Mouse (Mus musculus): ENCODE data around the gene Izumo2.
"Not testable (repeated sequence)": the region's sequence is repeated elsewhere in the genome, so short reads cannot be mapped to it uniquely, and the experiment has no call there.

The Izumo2 gene

DNA sequence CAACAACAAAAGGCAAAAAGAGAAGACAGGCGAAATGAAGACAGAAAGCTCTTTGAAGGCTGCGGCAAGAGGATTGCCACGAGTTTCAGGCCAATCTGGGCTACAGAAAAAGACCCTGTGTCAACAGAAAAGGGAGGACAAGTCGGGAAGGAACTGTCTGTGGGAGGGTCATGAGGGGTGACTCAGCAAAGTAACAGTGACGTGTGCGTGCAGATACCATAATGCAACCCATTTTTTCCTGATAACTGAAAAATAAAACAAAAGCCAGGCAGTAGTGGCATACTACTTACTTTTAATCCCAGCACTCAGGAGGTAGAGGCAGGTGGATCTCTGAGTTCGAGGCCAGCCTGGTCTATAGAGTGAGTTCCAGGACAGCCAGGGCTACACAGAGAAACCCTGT, 10.6 kb upstream of the Izumo2 start:
- DNase-seq (ENCODE audit: low read depth, low spot score): no peak

DNA sequence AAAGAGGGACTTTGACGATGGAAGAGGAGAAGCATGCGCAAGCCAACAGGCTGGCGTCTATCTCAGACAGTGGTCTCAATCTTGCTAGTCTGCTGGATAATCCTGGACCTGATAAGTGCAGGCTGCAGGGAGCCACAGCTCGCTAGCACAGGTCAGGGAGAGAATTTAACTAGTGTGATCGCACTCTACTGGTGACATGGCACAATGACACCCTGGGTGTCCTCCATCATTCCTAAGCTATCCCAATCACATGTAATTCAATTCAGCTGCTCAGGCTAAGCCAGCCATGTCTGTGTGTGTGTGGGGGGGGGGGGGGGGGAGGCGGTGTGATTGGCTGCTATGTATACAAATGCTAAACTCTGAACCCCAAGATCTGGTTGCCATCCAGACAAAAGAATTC, 6.6 kb upstream of the Izumo2 start:
- DNase-seq (ENCODE audit: low read depth, low spot score): no peak

DNA sequence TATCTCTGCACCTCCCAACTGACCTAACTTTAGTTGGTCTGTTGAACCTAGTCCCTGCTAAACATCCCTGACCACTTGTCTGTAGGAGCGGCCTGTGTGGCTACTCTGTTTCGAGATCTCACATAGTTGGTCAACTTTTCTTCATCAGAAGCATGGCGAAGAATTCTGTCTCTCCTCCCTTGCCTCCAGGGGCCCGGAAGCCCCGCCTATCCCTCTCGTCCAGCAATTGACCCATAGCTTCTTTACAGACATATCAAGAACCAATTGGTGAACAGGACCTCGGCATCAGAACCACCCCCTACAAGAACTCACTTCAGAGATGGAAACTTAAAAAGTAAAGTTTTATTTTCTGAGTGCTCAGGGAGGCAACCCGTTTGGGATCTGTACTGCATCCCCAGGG, 5.6 kb upstream of the Izumo2 start:
- no peak for DNase-seq (ENCODE audit: low read depth, low spot score)

DNA sequence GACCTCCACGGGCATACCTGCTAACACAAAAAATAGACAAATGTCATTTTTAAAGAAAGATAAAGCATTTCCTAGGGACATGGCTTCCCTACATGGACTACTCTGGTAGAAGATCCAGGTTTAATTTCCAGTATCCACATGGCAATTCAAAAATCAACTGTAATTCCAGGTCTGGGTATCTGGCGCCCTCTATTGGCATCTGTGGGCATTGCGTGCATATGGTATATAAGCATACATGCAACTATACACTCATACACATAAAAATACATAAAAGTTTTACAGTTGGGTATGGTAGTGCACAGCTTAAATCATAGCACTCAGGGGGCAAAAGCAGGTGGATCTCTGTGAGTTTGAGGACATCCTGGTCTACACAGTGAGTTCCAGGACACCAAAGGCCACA, 4.2 kb upstream of the Izumo2 start:
- peak; percentile 27 for DNase-seq (ENCODE audit: low read depth, low spot score)

DNA sequence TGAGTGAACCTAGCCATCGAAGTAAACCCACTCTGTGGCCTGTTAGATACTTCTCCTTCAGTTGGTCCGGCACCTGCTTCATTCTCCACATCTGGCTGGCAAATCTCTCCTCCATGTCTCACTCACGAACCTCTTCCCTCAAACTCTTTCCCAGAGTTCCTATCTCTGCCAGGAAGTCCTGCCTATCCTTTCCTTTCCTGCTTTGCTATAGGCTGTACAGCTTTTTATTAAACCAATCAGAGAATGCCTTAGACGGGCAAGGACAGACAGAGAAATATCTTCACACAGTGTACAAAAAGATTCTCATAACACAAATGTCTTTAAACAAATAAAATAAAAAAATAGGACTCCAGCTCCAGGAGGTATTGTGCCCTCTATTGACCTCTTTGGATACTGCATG, 3.5 kb upstream of the Izumo2 start:
- DNase-seq (ENCODE audit: low read depth, low spot score): no peak

DNA sequence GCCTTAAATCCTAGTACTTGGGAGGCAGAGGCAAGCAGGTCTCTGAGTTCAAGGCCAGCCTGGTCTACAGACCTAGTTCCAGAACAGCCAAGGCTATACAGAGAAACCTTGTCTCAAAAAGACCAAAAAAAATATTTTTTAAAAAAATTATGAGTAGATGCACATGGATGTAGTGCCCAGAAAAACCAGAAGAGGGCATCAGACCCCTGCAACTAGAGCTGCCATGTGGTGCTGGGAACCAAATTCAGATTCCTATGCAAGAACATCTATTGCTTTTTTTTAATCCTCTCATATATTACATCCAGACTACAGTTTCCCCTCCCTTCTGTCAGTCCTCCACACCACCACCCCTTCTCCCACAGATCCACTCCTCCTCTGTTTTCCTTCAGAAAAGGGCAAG, 2.2 kb upstream of the Izumo2 start:
- no peak for DNase-seq (ENCODE audit: low read depth, low spot score)

DNA sequence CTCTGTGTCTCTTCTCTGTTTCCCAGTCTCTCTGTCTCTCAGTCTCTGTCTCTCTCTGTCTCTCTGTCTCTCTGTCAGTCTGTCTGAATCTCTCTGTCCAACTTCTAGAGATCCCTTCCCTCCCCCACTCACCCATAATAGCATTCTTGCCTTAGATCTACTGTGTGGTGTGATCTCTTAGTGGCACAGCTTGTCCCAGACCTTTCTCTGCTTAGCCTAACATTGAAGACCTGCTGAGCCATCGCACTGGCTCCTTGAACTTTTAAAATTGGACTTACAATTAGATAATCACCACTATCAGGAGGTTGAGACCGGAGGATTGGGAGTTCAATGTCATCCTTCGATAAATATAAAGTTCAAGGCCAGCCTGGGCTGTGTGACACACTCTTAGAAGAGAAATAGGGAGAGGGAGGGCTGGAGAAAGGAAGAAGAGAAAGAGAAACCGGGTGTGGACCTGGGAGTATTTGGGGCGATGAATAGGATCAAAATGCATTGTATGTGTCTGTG, 1.3 kb upstream of the Izumo2 start:
- no peak for DNase-seq (ENCODE audit: low read depth, low spot score)

DNA sequence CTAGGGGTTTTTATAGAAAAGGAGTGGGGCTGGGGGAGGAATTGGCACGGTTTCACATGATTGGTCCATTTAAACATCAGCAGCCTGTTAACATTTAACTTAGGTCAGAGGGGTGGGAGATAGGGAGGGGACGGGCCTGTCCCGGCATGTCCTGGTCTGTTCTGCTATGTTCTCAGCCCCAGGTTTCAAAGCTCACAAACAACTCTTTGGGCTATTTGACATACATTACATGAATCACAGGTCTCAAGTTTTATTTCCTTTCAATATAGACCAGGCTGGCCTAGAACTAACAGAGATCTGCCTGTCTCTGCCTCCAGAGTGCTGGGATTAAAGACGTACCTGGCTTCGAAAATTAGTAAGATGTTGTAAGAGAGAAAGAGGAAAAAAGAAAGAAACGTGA, 449 bp upstream of the Izumo2 start:
- DNase-seq (ENCODE audit: low read depth, low spot score): not testable (repeated sequence)

DNA sequence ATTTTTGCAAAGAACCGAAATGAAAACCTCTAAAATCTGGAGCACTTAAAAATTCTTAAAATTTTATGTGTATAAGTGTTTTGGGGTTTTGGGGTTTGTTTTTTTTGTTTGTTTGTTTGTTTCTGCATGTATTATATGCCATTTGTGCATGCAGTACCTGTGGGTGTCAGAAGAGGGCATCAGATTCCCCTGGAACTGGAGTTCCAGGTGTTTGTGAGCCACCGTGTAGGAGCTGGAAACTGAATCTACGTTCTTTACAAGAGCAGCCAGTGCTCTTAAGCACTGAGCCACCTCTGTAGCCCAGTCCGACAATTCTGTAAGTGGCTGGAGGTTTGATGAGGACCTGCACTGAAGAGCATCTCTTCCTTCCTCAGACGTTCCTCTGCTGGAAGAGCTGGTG, 1.3 kb downstream of the Izumo2 start:
- DNase-seq (ENCODE audit: low read depth, low spot score): no peak

DNA sequence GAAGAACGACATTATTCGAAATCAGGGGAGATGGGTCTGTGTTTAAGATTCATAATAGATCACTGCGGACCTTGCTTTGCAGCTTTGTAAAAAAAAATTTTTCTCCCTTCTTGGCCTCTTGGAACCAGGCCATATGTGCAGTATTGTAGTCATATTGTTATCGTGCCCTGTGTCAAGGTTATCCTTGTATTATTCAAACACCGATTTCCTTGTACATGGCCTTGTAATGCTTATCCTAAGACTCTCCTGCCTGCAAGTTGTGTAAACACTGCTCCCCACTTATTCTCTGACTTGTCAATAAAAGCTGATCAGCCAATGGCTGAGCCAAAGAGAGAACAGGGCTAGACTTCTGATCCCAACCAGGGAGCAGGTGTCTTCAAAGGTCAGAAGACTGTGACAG, 13.5 kb downstream of the Izumo2 start:
- no peak for DNase-seq (ENCODE audit: low read depth, low spot score)

DNA sequence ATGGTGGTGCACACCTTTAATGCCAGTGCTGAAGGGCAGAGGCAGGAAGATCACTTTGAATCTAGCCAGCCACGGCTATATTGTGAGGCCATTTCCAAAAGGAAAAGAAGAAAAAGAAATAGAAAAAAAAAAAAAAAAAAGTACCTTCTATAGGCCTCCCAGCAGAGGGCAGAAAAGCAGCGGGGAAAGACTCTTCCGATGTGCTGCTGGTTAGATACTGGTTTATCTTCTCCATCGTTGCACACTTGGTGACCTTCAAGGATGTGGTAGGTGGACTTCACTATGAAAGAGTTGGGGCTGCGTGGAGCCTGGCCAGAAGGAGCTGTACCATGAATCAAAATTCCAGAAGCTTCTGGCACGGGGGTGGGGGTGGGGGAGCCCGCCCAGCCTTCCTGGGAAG, 15.8 kb downstream of the Izumo2 start:
- DNase-seq (ENCODE audit: low read depth, low spot score): no peak

DNA sequence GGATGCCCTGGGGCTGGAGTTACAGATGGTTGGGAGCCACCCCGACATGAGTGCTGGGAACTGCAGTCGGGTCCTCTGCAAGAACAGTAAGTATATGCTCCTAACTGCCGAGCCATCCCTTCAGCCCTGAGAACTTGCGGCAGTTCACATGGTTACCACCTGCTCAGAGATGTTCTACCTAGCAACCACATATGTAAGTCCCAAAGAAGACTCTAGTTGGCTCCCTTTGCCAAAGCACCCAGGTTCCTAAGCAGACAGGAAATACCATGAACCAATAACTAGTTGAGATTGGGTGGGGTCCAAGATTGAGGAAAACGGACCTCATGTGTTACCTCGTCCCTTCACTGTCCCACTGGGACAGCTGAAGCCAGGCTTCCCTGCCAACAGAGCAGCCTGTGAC, 17.8 kb downstream of the Izumo2 start:
- DNase-seq (ENCODE audit: low read depth, low spot score): no peak

DNA sequence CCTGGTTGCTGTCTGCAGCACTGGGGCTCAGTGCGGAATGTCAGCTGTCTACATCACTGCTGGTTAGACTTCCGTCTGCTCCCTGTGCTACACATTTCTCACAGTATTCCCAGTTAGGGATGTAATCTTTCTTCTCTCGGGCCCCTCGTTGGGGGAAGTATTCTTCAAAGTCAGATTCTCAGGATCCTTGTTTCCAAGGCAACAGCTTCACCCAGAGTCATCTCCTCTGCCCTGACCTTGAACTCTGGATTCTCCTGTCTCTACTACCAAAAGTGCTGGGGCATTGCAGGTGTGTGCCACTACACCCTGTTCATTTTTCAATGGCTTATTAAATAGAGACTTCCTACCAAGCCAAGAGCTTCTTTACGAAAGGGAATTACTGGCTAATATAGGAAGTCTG, 18.6 kb downstream of the Izumo2 start:
- no peak for DNase-seq (ENCODE audit: low read depth, low spot score)

DNA sequence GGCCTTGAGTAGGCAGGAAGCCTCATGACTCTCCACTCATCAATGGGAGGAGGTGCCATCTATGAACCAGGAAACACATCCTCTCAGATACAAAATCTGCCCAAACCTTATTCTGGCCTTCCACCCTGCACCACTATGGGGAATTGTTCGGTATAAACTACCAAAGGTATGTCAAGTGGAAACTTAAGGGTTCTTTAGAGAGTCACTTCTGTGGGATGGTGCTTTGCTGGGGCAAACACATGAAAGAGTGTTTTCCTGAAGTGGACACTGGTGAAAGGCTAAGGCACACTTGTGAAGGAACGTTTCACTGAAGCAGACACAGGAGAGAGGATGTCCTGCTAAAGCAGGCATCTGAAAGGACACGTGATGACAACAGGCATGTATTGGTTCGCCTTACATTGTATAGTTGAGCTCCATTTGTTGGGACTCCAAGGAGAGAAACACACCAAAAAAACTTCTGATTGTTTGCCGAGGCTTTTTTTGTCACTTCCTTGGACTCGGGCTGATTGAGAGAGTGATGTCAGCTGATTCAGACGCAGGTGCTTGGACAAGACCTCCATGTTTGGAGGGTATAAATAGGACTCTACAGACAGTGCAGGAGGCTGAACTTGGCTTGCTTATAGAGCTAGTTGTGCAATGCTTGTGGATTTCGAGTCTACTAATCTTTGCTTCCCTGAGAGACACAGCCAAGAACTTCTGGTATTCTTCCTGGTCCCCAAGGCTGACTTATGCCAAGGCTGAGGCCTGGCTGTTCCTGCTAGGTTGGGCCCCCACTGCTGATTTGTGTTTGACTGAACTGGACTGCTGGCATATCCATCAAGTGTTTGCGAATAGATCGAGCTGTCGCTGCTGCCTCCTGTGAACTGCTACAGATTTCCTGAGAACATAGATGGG, 19.8 kb downstream of the Izumo2 start:
- DNase-seq (ENCODE audit: low read depth, low spot score): no peak

DNA sequence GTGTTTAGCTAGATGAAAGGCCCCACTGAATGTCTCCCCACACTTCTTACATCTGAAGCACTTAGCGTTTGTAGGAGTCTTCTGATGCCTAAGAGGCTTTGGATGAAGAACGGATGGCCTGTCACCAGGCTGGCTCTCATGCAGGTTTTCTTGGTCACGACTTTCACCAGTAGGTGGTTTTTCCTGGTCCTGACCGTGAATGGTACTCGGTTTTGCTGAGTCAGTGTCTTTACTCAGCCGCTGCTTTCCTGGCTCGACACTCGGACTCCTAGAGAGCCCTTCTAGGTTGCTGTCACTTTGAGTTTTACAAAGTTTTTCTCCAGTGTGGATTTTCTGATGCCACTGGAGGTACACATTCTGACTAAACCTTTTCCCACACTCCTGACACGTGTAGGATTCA, 25.2 kb downstream of the Izumo2 start:
- no peak for DNase-seq (ENCODE audit: low read depth, low spot score)

DNA sequence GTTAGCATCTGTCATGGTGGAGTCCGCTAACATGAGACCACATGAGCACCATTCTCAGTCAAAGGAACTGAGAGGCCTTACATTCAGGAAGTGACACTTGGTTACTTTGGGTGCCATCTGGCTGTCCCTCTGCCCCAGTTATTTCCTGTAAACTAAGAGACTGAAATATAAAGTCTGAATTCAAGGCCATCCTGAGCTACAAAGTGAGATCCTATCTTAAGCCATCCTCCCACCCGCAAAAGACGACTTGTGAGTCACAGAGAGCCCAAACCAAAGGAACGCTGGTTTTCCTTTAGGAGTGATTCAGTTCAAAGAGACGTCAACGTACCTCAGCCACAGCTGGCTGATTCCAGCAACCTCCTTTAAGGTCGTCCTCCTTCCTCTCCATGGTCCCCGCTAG, 32.8 kb downstream of the Izumo2 start:
- DNase-seq (ENCODE audit: low read depth, low spot score): no peak

DNA sequence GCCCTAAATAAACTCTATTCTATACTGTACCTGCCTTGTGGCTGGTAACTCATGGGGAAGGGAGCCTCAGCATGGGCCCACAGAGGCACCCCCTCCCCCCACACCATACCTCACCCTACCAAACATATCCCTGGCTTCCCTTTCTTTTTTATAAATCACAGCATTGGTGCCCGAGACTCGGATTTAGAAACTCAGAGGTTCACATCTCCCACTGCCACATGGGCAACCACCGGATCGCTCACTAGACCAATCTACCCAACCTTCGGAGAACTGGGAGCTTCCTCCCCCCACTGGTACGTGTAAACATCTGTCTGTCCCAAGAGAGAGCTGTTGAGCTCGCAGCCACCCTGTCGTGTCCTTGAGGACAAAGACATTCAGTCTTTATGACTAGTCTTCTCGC, 35.7 kb downstream of the Izumo2 start:
- no peak for DNase-seq (ENCODE audit: low read depth, low spot score)

DNA sequence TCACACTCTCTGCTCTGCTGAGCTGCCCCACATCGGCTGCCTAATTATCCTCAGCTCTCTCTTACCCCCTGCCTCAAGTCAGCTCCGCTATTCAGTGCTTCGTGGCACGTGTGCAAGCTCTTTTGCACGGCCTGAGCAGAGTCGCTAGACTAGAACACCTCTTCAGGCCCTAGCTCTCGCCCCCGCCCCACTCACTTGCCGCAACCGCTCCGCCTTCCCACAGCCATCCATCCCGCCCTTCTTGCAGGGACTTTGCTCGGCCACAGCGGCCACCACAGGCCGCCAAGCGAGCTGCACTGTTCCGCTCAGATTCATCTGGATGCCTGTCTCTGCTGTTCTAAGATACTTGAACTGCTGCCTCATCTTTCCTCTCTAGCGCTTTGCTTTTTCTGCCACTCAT, 36.5 kb downstream of the Izumo2 start:
- DNase-seq (ENCODE audit: low read depth, low spot score): peak; percentile 40

DNA sequence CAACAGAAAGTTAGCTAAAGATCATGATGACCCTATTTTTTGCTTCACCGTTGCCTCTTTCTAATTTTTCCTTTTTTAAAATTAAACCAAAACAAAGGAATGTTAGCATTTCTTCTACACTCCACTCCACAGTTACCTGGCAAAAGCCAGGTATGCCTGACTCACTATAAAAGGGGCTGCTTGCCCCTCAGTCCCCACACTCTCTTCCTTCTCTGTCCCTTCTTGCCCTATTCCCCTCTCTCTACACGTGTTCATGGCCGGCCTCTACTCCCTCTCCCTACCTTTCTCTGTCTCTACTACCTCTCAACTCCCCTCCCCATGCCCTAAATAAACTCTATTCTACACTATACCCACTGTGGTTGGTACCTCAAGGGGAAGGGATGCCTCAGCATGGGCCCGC, 38.6 kb downstream of the Izumo2 start:
- DNase-seq (ENCODE audit: low read depth, low spot score): no peak

DNA sequence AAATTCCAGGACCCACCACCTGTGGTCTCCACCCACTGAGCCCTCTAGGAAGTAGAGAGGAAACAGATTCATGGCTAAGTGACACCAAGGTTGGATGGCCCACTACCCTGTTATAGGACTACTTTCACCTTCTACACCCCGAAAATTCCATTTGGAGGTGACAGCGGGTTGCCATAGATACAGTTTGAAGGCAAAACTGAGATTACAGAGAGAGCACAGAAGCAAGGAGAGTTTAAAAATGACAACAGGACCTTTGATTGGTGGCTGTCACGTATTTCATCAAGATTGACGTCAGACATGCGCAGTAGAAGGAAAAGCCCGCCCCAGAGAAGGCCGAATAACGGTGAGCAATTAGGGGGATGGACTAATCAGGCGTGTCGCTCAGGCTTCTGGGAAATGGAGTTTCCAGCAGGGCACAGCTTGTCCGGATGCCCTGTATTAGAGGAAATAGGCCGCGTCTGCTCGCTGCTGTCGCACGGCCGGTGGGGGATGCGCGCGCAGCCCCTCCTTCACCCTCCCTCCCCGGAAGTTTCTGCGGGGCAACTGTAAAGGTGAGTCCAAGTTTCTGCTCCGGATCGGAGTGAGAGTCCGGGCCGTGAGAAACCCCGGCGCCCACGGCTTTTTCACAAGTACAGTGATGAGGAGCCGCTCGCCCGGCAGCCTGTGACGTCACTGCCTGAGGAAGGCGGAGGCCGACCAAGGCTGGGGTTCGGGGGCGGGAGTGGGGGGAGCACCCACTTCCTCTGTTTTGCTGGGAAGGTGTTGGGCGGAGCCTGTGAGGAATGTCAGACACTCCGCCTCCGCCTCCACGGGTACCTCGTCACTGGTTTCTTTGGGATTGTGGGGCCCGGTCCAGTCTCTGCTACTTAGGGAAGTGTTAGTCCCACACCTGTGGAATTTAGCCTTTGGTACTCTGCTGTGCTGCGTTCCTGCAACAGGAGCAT, 39.8 kb downstream of the Izumo2 start, which contains the start of gene Vrk3:
Gene Vrk3 (plus strand): TSS at position 313 of the 944 bp plus-strand sequence.
- DNase-seq (ENCODE audit: low read depth, low spot score): peak; percentile 95

DNA sequence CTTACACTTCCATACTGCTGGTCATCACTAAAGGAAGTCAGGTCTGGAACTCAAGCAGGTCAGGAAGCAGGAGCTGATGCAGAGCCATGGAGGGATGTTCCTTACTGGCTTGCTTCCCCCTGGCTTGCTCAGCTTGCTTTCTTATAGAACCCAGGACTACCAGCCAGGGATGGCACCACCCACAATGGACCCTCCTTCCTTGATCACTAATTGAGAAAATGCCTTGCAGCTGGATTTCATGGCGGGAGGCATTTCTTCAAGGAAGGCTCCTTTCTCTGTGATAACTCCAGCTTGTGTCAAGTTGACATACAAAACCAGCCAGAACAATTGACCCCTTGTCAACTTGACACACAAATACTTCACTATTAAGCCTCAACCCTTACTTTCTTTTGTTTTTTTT, 42.4 kb downstream of the Izumo2 start, which contains the start of gene Zfp473:
Gene Zfp473 (minus strand): TSS at position 101 of the 400 bp plus-strand sequence.
- DNase-seq (ENCODE audit: low read depth, low spot score): not testable (repeated sequence)

DNA sequence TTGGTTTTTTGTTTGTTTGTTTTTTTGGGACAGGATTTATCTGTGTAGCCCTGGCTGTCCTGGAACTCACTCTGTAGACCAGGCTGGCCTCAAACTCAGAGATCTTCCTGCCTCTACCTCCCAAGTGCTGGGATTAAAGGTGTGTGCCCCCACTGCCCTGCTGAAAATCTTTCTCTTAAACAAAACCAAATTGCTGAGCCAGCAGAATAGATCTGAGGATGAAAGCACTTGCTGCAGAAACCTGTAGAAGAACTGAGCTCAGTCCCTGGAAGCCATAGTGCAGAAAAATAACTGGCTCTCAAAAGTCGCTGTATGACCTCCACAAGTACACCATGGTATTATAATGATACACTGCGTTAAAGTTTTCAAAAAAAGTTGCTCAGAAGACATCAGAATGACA, 48.6 kb downstream of the Izumo2 start:
- DNase-seq (ENCODE audit: low read depth, low spot score): no peak
